Mouse (Mus musculus) neural tube, embryonic 11.5 days (tissue): ENCODE data around the gene Bean1. TPM values are rescaled to one million over a fixed set of nuclear protein-coding genes. Genes with fewer than 3 reads are reported as not detected.
A peak's percentile ranks its signal among the peaks of the same experiment; 100 is the strongest.

Source experiments
- ATAC-seq: fragments of 200-750 bp; cut with Nextera tagmentation; 2 replicates; pipeline ENCODE4 v1.8.0; 2017; ENCODE audit warnings: moderate number of reproducible peaks, mild to moderate bottlenecking, moderate TSS enrichment, moderate library complexity; ENCODE audit not compliant: insufficient read depth, low FRiP score, low TSS enrichment
- DNase-seq: peaks from one replicate; pipeline ENCODE4 v3.0.0-alpha.2; 2015; ENCODE audit warnings: low spot score
- H3K27ac ChIP-seq: fragments of 300-500 bp; sonication (generic); 2 replicates; pipeline ENCODE4 v1.5.1; 2014; ENCODE audit warnings: low read depth, mild to moderate bottlenecking, low read length
- H3K27me3 ChIP-seq: fragments of 300-500 bp; sonication (generic); 2 replicates; pipeline ENCODE4 v1.6.1; 2014; ENCODE audit warnings: mild to moderate bottlenecking, low read length, mixed read lengths; ENCODE audit not compliant: control insufficient read depth, insufficient read depth
- H3K36me3 ChIP-seq: fragments of 300-500 bp; sonication (generic); 2 replicates; pipeline ENCODE4 v1.6.1; 2014; ENCODE audit warnings: mild to moderate bottlenecking, low read length, moderate library complexity, mixed read lengths; ENCODE audit not compliant: control insufficient read depth, insufficient read depth
- H3K4me1 ChIP-seq: fragments of 300-500 bp; sonication (generic); 2 replicates; pipeline ENCODE4 v1.6.1; 2014; ENCODE audit warnings: low read length, mixed read lengths; ENCODE audit not compliant: control insufficient read depth, insufficient read depth
- H3K4me2 ChIP-seq: fragments of 300-500 bp; sonication (generic); 2 replicates; pipeline ENCODE4 v1.6.1; 2014; ENCODE audit warnings: low read depth, mild to moderate bottlenecking, moderate library complexity
- H3K4me3 ChIP-seq: fragments of 300-500 bp; sonication (generic); 2 replicates; pipeline ENCODE4 v1.5.1; 2014; ENCODE audit warnings: low read depth, low read length
- H3K9ac ChIP-seq: fragments of 300-500 bp; sonication (generic); 2 replicates; pipeline ENCODE4 v1.6.1; 2014; ENCODE audit warnings: mild to moderate bottlenecking, low read length
- H3K9me3 ChIP-seq: fragments of 300-500 bp; sonication (generic); 2 replicates; pipeline ENCODE4 v1.6.1; 2016; ENCODE audit warnings: low read length; ENCODE audit not compliant: control insufficient read depth
- WGBS: fragments of 180-500 bp; shearing (Covaris S2); extraction: QIAGEN DNeasy Blood & Tissue Kit; methylation state at CpG from one replicate; pipeline ENCODE4 v1.1.7; 2014; 5-methylcytosine and 5-hydroxymethylcytosine counted together
- polyA plus RNA-seq: library from polyadenylated mRNA; unstranded; fragments of >200 nt; fragmentation: Nextera tagmentation; extraction: Ambion mirVana; gene quantifications from 2 replicates; pipeline ENCODE4 v1.2.1, GENCODE M21; 2014

Gene Bean1
- polyA plus RNA-seq, 1 experiment from 2014 or later, result 1.7 TPM

DNA sequence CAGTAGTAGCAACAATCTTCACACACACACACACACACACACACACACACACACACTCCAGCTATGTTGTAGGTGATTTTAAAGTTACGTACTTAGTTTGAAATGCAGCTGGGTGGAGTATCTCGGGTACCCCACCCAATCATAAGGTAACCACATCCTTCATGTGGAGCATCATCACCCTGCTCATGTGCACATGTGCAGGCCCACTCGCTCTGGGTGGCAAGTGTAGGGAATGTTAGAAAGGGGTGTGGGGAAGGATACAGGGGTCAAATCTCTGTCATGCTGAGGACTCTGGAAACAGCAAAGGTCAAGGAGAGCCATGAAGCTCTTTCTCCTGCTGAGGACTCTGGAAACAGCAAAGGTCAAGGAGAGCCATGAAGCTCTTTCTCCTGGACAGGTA is 34.0 kb upstream of the Bean1 start:
- no peak for DNase-seq
- H3K4me3 ChIP-seq, result no peak overlapping the region
- WGBS, result 92% methylated on average over 3 of the region's 3 CpGs
- no peaks in the 10 kb centered on the region for H3K9me3 ChIP-seq
- H3K27ac ChIP-seq, result no peak overlapping the region
- H3K4me1 ChIP-seq, result no peaks in the 10 kb centered on the region
- no peak overlapping the region for H3K9ac ChIP-seq
- no peak overlapping the region for H3K4me2 ChIP-seq
- H3K27me3 ChIP-seq, result no peaks in the 10 kb centered on the region
- H3K36me3 ChIP-seq, result no peaks in the 10 kb centered on the region
- no peak for ATAC-seq

DNA sequence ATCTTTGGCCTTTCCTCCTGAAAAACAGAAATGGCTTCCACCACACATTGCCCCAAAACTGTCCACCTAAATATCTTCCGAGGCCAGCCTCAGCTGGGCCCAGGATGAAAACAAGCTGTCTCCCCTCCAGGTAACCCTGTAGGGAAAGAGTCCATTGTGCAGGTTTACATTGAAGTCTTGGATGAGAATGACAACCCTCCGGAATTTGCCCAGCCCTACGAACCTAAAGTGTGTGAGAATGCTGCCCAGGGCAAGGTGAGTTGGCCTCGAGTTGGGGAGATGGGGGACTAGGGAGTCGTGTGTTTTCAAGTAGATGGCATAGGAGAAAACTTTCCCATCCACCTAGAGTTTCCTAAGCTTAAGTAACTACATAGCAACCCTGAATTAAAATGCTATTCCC is 32.6 kb upstream of the Bean1 start:
- no peak for ATAC-seq
- H3K9me3 ChIP-seq, result no peaks in the 10 kb centered on the region
- no peaks in the 10 kb centered on the region for H3K36me3 ChIP-seq
- no peaks in the 10 kb centered on the region for H3K4me1 ChIP-seq
- no peak overlapping the region for H3K4me2 ChIP-seq
- H3K4me3 ChIP-seq, result no peak overlapping the region
- no peak overlapping the region for H3K27ac ChIP-seq
- DNase-seq, result no peak
- no peak overlapping the region for H3K9ac ChIP-seq
- H3K27me3 ChIP-seq, result no peaks in the 10 kb centered on the region
- 85% methylated on average over 5 of the region's 5 CpGs for WGBS

DNA sequence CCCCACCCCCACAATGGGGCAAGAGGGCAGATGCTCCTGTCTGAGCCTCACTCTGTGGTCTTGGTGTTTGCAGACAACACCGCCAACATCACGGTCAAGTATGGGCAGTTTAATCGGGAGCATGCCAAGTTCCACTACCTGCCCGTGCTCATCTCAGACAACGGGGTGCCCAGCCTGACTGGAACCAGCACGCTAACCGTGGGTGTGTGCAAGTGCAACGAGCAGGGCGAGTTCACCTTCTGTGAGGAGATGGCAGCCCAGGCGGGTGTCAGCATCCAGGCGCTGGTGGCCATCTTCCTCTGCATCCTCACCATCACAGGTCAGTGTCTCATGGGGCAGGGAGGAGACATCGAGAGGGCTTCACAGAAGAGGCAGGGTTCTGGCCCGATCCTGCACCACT is 29.6 kb upstream of the Bean1 start:
- H3K27me3 ChIP-seq, result no peaks in the 10 kb centered on the region
- H3K9ac ChIP-seq, result no peak overlapping the region
- ATAC-seq, result no peak
- 92% methylated on average over 13 of the region's 13 CpGs for WGBS
- no peak overlapping the region for H3K4me3 ChIP-seq
- H3K9me3 ChIP-seq, result no peaks in the 10 kb centered on the region
- no peaks in the 10 kb centered on the region for H3K4me1 ChIP-seq
- no peak for DNase-seq
- no peak overlapping the region for H3K4me2 ChIP-seq
- H3K36me3 ChIP-seq, result no peaks in the 10 kb centered on the region
- no peak overlapping the region for H3K27ac ChIP-seq

DNA sequence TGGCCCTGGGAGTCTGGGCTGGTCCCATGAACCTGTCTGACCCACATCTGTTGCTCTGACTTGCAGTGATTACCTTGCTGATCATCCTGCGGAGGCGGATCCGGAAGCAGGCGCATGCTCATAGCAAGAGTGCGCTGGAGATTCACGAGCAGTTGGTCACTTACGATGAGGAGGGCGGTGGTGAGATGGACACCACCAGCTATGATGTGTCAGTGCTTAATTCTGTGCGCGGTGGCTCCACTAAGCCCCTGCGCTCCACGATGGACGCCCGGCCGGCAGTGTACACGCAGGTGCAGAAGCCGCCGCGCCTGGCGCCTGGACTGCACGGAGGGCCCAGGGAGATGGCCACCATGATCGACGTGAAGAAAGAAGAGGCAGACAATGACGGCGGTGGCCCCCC is 27.8 kb upstream of the Bean1 start:
- Histone ChIP-seq H3K4me3 (no peak overlapping the region), H3K9me3 (no peaks in the 10 kb centered on the region), H3K4me2 (no peak overlapping the region), H3K36me3 (no peaks in the 10 kb centered on the region), H3K27ac (no peak overlapping the region), H3K4me1 (no peaks in the 10 kb centered on the region), H3K9ac (no peak overlapping the region), H3K27me3 (no peaks in the 10 kb centered on the region)
- DNase-seq (no peak), ATAC-seq (no peak)
- 88% methylated on average over 25 of the region's 25 CpGs for WGBS

DNA sequence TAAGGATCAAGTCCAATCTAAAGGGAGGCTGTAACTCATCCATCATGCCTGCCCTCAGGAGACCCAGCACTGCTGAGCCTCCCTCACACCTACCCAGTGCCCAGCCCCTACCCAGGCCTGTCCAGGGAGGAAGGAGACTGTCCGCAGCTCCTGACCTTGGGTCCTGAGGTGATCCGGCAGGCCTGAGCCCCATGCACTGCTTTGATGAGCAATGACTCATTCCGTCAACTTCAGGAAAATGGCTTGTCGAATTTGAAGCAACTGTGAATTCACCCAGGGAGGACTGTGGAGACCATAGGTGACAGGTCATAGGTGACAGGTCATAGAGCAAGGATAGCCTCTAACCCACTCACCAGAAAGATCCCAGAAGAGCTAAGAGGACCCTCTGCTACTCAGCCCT is 26.9 kb upstream of the Bean1 start:
- no peak overlapping the region for H3K4me2 ChIP-seq
- no peak overlapping the region for H3K4me3 ChIP-seq
- H3K27ac ChIP-seq, result no peak overlapping the region
- ATAC-seq (no peak), DNase-seq (no peak)
- H3K9me3 ChIP-seq, result no peaks in the 10 kb centered on the region
- H3K4me1 ChIP-seq, result no peaks in the 10 kb centered on the region
- H3K36me3 ChIP-seq, result no peaks in the 10 kb centered on the region
- H3K27me3 ChIP-seq, result no peaks in the 10 kb centered on the region
- WGBS, result 75% methylated on average over 4 of the region's 4 CpGs
- H3K9ac ChIP-seq, result no peak overlapping the region

DNA sequence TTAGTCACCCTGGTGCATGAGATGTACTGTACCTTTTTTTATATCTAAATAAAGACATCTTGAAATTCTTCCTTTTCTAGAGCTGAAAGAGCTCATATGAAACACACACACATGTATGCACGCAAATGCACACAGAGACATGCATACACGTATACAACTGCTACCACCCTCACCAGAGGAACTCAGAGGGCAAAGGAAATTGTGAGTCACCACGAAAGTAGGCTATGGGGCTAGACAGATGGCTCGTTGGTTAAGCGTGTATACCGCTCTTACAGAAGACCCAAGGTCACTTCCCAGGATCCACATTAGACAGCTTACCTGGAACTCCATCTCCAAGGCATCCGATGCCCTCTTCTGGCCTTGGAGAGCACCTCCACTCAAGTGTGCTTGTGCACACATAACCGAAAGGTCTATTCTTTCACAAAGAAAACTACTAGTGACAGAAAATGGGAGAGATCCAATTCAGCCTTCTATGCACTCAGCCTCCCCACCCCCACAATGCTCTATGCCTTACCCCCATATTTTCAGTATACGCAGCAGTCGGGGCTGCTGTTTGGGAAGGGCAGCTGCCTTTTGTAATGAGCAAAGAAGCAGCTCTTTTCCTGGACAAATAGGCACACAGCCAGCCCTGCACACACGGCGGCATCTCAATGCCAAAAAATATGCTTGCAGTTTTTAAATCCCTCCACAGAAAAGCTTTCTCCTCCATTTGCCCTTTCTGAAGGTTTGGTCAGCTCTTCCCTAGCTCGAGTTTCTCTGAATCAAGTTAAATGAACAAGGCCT is 25.6 kb upstream of the Bean1 start:
- WGBS, result 89% methylated on average over 13 of the region's 13 CpGs
- H3K9me3 ChIP-seq, result no peaks in the 10 kb centered on the region
- no peaks in the 10 kb centered on the region for H3K4me1 ChIP-seq
- no peak overlapping the region for H3K27ac ChIP-seq
- H3K36me3 ChIP-seq, result no peaks in the 10 kb centered on the region
- ATAC-seq (no peak), DNase-seq (no peak)
- H3K4me3 ChIP-seq, result no peak overlapping the region
- H3K27me3 ChIP-seq, result no peaks in the 10 kb centered on the region
- no peak overlapping the region for H3K9ac ChIP-seq
- no peak overlapping the region for H3K4me2 ChIP-seq

DNA sequence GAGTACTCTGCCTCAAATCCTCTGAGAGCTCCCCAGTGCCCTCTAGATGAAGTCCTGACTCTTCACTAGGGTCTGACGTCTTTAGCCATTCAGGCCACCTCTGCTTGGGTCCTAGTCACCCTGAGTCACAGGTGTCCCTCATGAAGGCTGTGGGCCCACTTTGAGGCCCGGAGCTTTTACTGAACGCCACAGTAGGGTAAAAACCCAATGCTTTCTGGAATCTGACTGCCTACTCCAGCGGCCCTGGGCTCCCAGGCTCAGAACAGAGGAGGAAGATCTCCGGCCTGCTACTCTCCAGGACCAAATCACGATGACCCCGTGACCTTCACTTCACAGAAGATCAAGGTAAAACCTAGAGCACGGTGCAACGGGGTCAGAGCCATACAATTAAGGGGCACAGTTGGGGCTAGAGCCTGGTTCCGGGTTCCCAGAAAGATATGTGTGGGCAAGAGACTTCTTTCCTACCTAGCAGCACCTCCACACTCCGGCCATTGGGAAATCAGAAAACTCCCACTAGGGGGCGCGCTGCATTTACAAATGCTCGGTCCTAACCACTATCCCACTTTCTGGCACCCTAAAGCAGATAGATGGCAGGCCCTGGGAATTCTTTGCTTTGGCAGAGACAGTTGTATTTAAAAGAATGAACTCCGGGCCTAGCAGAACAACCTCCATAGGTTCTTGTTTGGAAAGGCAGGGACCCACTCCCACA is 24.1 kb upstream of the Bean1 start:
- H3K4me3 ChIP-seq, result no peak overlapping the region
- 35% methylated on average over 15 of the region's 15 CpGs for WGBS
- ATAC-seq, result peak; percentile 88

DNA sequence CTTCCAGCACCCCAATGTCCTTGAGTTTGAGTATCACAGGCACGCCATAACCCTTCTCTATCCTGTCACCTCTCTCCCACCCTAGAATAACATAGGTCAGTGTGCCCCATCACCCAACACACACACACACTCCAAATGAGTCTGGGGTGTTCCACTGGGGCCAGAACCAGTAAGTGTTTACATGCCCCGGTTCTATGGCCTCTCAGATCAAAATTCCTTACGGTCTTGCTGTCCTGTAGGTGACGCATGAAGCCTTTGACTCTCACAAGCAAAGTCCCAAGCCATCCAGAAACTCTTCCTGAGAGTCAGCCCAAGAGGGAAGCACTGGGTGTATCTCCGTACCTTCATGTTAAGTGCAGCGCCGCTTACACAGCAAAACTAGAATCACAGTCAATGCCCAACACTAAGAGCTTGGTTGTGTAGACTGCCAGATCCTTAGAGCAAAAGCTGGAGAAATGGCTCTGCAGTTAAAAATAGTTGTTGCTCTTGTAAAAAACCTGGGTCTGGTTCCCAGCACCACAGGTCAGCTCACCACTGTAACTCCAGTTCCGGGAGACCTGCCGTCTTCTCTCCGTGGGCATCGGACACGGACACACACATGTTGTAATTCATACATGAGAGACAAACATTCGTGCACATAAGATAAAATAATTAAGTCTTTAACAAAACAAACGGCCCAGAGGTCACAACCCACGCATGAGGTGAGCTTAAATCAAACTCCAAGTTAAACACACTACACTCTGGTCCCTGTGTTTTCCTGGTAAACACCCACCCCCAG is 23.3 kb upstream of the Bean1 start:
- Histone ChIP-seq H3K4me2 (no peak overlapping the region), H3K4me1 (no peaks in the 10 kb centered on the region), H3K9ac (no peak overlapping the region), H3K27me3 (no peaks in the 10 kb centered on the region), H3K27ac (no peak overlapping the region), H3K9me3 (no peaks in the 10 kb centered on the region), H3K36me3 (no peaks in the 10 kb centered on the region), H3K4me3 (no peak overlapping the region)
- ATAC-seq (0 out of 2 replicates have a peak, but pooled peaks have one; percentile 29), DNase-seq (no peak)
- 89% methylated on average over 15 of the region's 15 CpGs for WGBS

More for the DNA sequence above, 24.1 kb upstream of the Bean1 start:
- H3K27me3 ChIP-seq, result no peaks in the 10 kb centered on the region
- H3K9ac ChIP-seq, result no peak overlapping the region
- H3K4me2 ChIP-seq, result no peak overlapping the region
- no peaks in the 10 kb centered on the region for H3K4me1 ChIP-seq
- no peaks in the 10 kb centered on the region for H3K9me3 ChIP-seq
- H3K36me3 ChIP-seq, result no peaks in the 10 kb centered on the region
- peak; percentile 85 for DNase-seq
- no peak overlapping the region for H3K27ac ChIP-seq
